In the genomic region with DNA sequence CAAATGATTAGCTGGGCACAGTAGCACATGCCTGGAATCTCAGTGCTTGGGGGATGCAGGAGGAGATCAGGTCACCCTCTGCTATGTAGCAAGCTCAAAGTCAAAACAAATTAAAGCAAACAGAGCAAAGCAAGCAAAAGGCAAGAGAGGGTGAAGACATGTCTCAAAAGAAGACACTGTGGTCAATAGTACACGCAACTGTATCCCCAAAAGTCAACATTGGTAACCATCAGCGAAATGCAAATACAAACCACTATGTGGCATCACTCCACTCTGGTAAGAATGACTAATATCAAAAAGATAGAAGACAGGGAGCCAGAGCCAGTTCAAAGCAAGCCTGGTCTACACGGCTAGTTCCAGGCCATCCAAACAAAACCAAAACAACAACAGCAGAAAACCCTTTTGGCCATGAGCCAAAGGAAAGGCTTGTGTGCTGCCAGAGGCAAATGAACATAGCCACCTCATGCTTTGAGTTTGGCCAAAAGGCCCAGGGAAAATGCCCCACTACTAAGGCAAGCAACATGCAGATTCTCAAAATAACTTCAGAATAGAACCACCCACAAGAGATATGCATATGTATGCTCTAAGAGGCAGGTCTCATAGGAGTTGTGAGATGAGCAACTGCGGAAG, we compare ENCODE assay signal across 1 mouse cellular context.
TF ChIP-seq lines count a peak whose summit lies in the region.

No protein-coding gene starts in this region.

TF ChIP-seq in C2C12, 6 proteins besides CTCF, POLR2A, EP300 and RAD21 (continued from another document):
- no peak for TF ChIP-seq MAX (IDR thresholded peaks at IDR 0.05)
- no peak for TF ChIP-seq MYOD1 (IDR thresholded peaks at IDR 0.05; ENCODE audit: control insufficient read depth, insufficient read length, low read depth)
